Mouse (Mus musculus): ENCODE data around the gene Hdac4. TPM values are rescaled to one million over a fixed set of nuclear protein-coding genes. Genes with fewer than 3 reads are reported as not detected.

Hdac4 gene
- polyA plus RNA-seq, 1 experiment from 2014 or later: 3.0 TPM

- whole genome bisulfite sequencing (ENCODE audit: insufficient replicate concordance): 83% methylated on average over 3 of the region's 3 CpGs
These were observed 154.2 kb downstream of the Hdac4 start for GRCm38 (mm10) chr1:92041290-92041689.

DNA sequence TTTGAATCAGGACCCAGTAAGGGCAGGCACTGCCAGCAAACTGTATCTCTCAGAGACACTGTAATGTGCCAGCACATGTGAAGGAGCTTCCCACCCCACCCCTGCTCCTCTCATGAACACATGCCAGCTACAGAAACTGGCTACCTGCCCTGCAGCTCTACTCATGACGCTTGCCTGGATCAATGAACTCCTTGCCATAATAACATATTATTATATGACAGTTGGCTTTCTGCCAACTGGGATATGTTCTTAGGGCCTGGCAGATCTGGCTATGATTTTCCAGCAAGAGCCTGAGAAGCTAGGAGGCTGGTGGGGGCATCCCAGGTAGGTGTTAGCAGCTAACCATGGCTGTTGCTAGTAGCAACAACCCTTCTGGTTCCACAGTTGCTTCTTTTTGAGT is 156.8 kb downstream of the Hdac4 start:
- no peak for ATAC-seq
- Histone ChIP-seq H3K9me3 (ENCODE audit: low read length) (no peaks in the 10 kb centered on the region), H3K4me2 (ENCODE audit: low read depth, low read length) (no peak overlapping the region), H3K4me1 (ENCODE audit: insufficient read depth) (no peaks in the 10 kb centered on the region; the same call in 1 of the 2 replicates), H3K27me3 (ENCODE audit: insufficient read depth, low read length) (no peaks in the 10 kb centered on the region), H3K9ac (replicated peaks) (no peak overlapping the region), H3K36me3 (replicated peaks; ENCODE audit: insufficient read depth, low read length) (no peaks in the 10 kb centered on the region), H3K4me3 (ENCODE audit: low read depth, low read length) (no peak overlapping the region), H3K27ac (ENCODE audit: low read depth) (no peak overlapping the region)
- DNase-seq: no peak
- 73% methylated on average over 1 of the region's 1 CpGs for WGBS (ENCODE audit: insufficient replicate concordance)
- TF ChIP-seq CTCF (IDR thresholded peaks at IDR 0.05; ENCODE audit: low read depth) (no peak), EP300 (IDR thresholded peaks at IDR 0.05; ENCODE audit: low read depth) (no peak)

More at GRCm38 (mm10) chr1:92041290-92041689, 154.2 kb downstream of the Hdac4 start:
- Histone ChIP-seq H3K27ac (ENCODE audit: low read depth) (no peak overlapping the region), H3K4me2 (ENCODE audit: low read depth, low read length) (no peak overlapping the region), H3K4me1 (ENCODE audit: insufficient read depth) (no peaks in the 10 kb centered on the region; the same call in 1 of the 2 replicates), H3K9ac (replicated peaks) (no peak overlapping the region), H3K9me3 (ENCODE audit: low read length) (no peaks in the 10 kb centered on the region), H3K36me3 (replicated peaks; ENCODE audit: insufficient read depth, low read length) (no peaks in the 10 kb centered on the region), H3K4me3 (ENCODE audit: low read depth, low read length) (no peak overlapping the region), H3K27me3 (ENCODE audit: insufficient read depth, low read length) (no peaks in the 10 kb centered on the region)
- TF ChIP-seq CTCF (IDR thresholded peaks at IDR 0.05; ENCODE audit: low read depth): no peak
- no peak for TF ChIP-seq EP300 (IDR thresholded peaks at IDR 0.05; ENCODE audit: low read depth)
- DNase-seq (no peak), ATAC-seq (no peak)

DNA sequence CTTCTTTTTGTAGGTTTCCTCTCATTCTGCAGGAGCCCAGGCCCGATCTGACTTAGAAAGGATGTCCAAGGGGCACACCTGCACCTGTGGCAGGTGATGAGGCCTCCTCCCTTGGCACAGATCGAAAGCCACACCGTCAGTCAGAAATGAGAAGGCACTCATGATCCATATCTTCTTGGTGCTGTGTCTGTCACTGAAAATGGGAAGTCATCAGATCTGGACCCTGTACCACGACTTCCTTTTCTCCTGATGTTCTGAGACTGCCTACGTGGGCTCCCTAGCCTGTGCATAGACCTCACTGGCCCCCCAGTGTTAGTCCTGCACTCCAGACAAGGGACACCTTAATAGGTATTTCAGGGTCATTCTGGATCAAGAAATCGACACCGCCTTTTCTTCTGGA is 158.5 kb downstream of the Hdac4 start:
- DNase-seq (no peak), ATAC-seq (no peak)
- Histone ChIP-seq H3K27ac (ENCODE audit: low read depth) (no peak overlapping the region), H3K27me3 (ENCODE audit: insufficient read depth, low read length) (no peaks in the 10 kb centered on the region), H3K4me3 (ENCODE audit: low read depth, low read length) (no peak overlapping the region), H3K4me1 (ENCODE audit: insufficient read depth) (no peaks in the 10 kb centered on the region; the same call in 1 of the 2 replicates), H3K9me3 (ENCODE audit: low read length) (no peaks in the 10 kb centered on the region), H3K36me3 (replicated peaks; ENCODE audit: insufficient read depth, low read length) (no peaks in the 10 kb centered on the region), H3K4me2 (ENCODE audit: low read depth, low read length) (no peak overlapping the region), H3K9ac (replicated peaks) (no peak overlapping the region)
- 56% methylated on average over 7 of the region's 7 CpGs for WGBS (ENCODE audit: insufficient replicate concordance)
- no peak for TF ChIP-seq EP300 (IDR thresholded peaks at IDR 0.05; ENCODE audit: low read depth)
- TF ChIP-seq CTCF (IDR thresholded peaks at IDR 0.05; ENCODE audit: low read depth): no peak

DNA sequence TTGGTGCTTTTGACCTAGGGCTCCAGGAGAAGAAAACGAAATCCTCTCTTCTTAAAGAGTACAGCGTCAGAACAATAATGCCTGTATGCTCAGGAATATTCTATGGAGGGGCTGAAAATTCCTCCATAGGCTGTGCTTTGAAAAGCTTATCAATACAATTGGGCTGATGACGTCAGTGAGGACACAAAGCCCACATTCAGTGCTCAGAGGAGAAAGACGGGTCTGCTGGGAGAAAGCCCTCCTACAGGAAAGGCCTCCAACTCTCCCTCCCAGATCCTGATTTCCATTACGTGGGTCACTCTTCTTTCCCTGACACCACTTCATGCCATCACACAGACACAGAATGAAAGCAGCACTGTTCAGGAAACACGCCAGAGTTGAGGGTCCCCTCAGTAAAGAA is 159.7 kb downstream of the Hdac4 start:
- TF ChIP-seq EP300 (IDR thresholded peaks at IDR 0.05; ENCODE audit: low read depth): no peak
- TF ChIP-seq CTCF (IDR thresholded peaks at IDR 0.05; ENCODE audit: low read depth): no peak
- ATAC-seq: no peak
- no peak overlapping the region for H3K4me3 ChIP-seq (ENCODE audit: low read depth, low read length)
- H3K36me3 ChIP-seq (replicated peaks; ENCODE audit: insufficient read depth, low read length): no peaks in the 10 kb centered on the region
- no peaks in the 10 kb centered on the region; the same call in 1 of the 2 replicates for H3K4me1 ChIP-seq (ENCODE audit: insufficient read depth)
- no peak overlapping the region for H3K9ac ChIP-seq (replicated peaks)
- DNase-seq: no peak
- WGBS (ENCODE audit: insufficient replicate concordance): 72% methylated on average over 6 of the region's 6 CpGs
- H3K9me3 ChIP-seq (ENCODE audit: low read length): no peaks in the 10 kb centered on the region
- H3K4me2 ChIP-seq (ENCODE audit: low read depth, low read length): no peak overlapping the region
- no peaks in the 10 kb centered on the region for H3K27me3 ChIP-seq (ENCODE audit: insufficient read depth, low read length)
- no peak overlapping the region for H3K27ac ChIP-seq (ENCODE audit: low read depth)

- Histone ChIP-seq H3K4me3 (ENCODE audit: low read depth, low read length) (no peak overlapping the region), H3K27ac (ENCODE audit: low read depth) (no peak overlapping the region), H3K9me3 (ENCODE audit: low read length) (no peaks in the 10 kb centered on the region), H3K36me3 (replicated peaks; ENCODE audit: insufficient read depth, low read length) (peaks cover 2% of the 10 kb centered on the region; the same call in 1 of the 2 replicates), H3K9ac (replicated peaks) (no peak overlapping the region), H3K27me3 (ENCODE audit: insufficient read depth, low read length) (no peaks in the 10 kb centered on the region), H3K4me2 (ENCODE audit: low read depth, low read length) (no peak overlapping the region), H3K4me1 (ENCODE audit: insufficient read depth) (no peaks in the 10 kb centered on the region; the same call in 1 of the 2 replicates)
- 68% methylated on average over 3 of the region's 3 CpGs for WGBS (ENCODE audit: insufficient replicate concordance)
- TF ChIP-seq EP300 (IDR thresholded peaks at IDR 0.05; ENCODE audit: low read depth): no peak
- no peak for TF ChIP-seq CTCF (IDR thresholded peaks at IDR 0.05; ENCODE audit: low read depth)
- DNase-seq (no peak), ATAC-seq (no peak)
These were observed 161.3 kb downstream of the Hdac4 start for GRCm38 (mm10) chr1:92034247-92034646.

DNA sequence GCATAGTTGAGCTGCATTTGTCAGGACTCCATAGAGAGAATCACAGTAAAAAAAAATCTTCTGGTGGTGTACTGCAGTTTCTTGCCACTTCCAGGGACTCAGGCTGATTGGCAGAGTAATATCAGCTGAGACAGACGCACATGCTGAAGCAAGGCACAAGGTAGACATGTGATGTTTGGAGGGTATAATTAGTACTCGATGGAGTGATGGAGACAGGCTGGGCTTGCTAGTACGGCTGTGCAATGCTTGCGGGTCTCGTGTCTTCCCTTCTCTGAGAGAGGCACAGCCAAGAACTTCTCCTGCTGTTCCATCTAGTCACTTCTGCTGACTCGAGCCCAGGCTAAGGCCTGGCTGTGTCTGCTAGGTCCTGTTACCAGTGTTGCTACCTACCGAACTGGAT is 162.0 kb downstream of the Hdac4 start:
- DNase-seq (no peak), ATAC-seq (no peak)
- no peaks in the 10 kb centered on the region for H3K9me3 ChIP-seq (ENCODE audit: low read length)
- no peak overlapping the region for H3K4me2 ChIP-seq (ENCODE audit: low read depth, low read length)
- H3K4me1 ChIP-seq (ENCODE audit: insufficient read depth): no peaks in the 10 kb centered on the region; the same call in 1 of the 2 replicates
- no peak overlapping the region for H3K9ac ChIP-seq (replicated peaks)
- peaks cover 7% of the 10 kb centered on the region; the same call in 1 of the 2 replicates for H3K36me3 ChIP-seq (replicated peaks; ENCODE audit: insufficient read depth, low read length)
- H3K27me3 ChIP-seq (ENCODE audit: insufficient read depth, low read length): no peaks in the 10 kb centered on the region
- H3K27ac ChIP-seq (ENCODE audit: low read depth): no peak overlapping the region
- WGBS (ENCODE audit: insufficient replicate concordance): 87% methylated on average over 7 of the region's 7 CpGs
- TF ChIP-seq CTCF (IDR thresholded peaks at IDR 0.05; ENCODE audit: low read depth): no peak
- TF ChIP-seq EP300 (IDR thresholded peaks at IDR 0.05; ENCODE audit: low read depth): no peak
- H3K4me3 ChIP-seq (ENCODE audit: low read depth, low read length): no peak overlapping the region

DNA sequence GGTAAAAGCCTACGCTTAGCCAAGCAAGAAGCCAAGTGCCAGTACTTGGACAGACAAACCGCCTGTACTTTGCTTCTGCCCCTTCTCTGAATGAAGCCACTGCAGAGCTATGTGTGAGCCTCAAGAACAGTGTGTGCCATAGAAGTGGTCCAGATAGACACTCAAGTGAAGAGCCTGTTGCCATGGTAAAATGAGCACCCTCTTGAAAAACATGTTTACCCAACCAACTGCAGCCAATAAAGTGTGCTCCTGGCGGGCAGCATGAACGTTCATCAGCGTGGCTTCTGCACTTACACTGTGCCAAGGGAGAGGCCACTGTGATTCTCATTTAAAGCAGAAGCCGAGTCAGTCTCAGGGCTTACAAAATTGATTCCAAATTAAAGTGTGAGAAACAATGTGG is 165.0 kb downstream of the Hdac4 start:
- 80% methylated on average over 6 of the region's 6 CpGs for WGBS (ENCODE audit: insufficient replicate concordance)
- H3K4me2 ChIP-seq (ENCODE audit: low read depth, low read length): no peak overlapping the region
- no peak for TF ChIP-seq EP300 (IDR thresholded peaks at IDR 0.05; ENCODE audit: low read depth)
- TF ChIP-seq CTCF (IDR thresholded peaks at IDR 0.05; ENCODE audit: low read depth): no peak
- H3K4me1 ChIP-seq (ENCODE audit: insufficient read depth): no peaks in the 10 kb centered on the region
- DNase-seq: no peak
- no peaks in the 10 kb centered on the region for H3K9me3 ChIP-seq (ENCODE audit: low read length)
- peaks cover 10% of the 10 kb centered on the region; the same call in 1 of the 2 replicates for H3K36me3 ChIP-seq (replicated peaks; ENCODE audit: insufficient read depth, low read length)
- no peak for ATAC-seq
- H3K27me3 ChIP-seq (ENCODE audit: insufficient read depth, low read length): no peaks in the 10 kb centered on the region
- no peak overlapping the region for H3K9ac ChIP-seq (replicated peaks)
- no peak overlapping the region for H3K27ac ChIP-seq (ENCODE audit: low read depth)
- no peak overlapping the region for H3K4me3 ChIP-seq (ENCODE audit: low read depth, low read length)

Measured in liver, postnatal 0 days (tissue).